Mouse (Mus musculus): ENCODE results near the gene Myh13.

The Myh13 gene

GRCm38 (mm10) chr11:67321358-67321757, at the start of gene Myh13:
Gene Myh13, plus strand, starts transcription at chr11:67321658.
- no peak for DNase-seq

- DNase-seq, result peak; percentile 49 to 77
These were observed 44.8 kb upstream of the Myh13 start, which contains the start of gene Myh8 for GRCm38 (mm10) chr11:67276601-67277174. Gene Myh8, plus strand, starts transcription at chr11:67277124.

DNA sequence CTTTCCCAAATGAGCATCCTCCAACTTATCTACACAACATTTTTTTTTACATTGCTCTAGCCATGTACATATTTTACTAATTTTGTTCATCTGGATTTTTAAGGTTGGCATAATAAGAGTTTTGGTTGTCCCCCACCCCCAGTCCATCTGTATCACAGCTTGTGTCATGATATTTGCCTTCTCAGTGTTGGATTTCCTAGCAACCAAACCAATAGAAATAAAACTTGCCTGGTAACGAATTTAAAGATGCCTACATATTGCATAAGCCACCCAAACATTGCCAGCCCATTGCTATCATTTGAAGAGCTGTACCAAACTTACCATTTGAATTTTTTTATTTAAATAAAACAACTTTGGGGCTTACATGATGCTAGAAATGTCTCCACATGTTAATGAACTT, 28.0 kb upstream of the Myh13 start:
- DNase-seq, result no peak

GRCm38 (mm10) chr11:67313733-67314452, 7.6 kb upstream of the Myh13 start:
- DNase-seq, result no peak

DNA sequence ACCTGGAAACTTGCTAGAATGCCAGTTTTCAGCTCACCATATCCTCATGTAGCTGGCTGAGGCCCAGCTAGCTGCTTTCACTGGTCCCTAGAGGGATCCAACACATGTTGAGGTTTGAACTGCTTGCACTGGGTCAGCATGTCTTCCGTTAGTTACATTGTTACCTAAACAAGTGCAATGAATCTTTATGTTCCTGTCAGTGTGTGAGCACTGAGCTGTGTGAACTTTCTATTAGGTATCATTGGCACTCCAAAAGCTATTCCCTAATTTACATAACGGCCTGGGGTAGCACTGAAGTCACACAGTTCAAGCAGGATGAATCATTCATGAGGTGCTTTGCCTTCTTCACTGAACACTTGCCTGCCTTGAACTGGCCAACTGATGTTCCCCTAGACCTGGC, 5.1 kb downstream of the Myh13 start:
- no peak for DNase-seq

DNA sequence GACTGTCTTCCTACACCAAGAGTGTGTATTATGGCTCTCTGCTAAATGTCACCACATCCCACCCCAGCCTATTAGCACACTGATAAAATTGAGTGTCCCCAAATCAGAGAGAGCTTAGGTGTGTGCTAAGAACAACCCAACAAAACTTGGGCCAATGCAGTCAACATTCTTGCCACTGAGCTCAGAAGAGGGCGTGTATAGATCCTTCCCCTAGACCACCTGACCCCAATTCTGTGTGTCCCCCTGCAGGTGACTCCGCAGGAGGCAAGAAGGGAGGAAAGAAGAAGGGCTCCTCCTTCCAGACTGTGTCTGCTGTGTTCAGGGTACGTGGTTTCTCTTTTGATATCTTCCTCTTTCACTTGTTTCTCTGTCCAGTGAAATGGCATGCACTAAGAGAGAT, 23.1 kb downstream of the Myh13 start:
- DNase-seq, result no peak

- peak; percentile 76 to 80 for DNase-seq
These were observed 23.9 kb downstream of the Myh13 start for GRCm38 (mm10) chr11:67345186-67345855.

- DNase-seq, result no peak
These were observed 24.4 kb downstream of the Myh13 start for GRCm38 (mm10) chr11:67345856-67346236.

DNA sequence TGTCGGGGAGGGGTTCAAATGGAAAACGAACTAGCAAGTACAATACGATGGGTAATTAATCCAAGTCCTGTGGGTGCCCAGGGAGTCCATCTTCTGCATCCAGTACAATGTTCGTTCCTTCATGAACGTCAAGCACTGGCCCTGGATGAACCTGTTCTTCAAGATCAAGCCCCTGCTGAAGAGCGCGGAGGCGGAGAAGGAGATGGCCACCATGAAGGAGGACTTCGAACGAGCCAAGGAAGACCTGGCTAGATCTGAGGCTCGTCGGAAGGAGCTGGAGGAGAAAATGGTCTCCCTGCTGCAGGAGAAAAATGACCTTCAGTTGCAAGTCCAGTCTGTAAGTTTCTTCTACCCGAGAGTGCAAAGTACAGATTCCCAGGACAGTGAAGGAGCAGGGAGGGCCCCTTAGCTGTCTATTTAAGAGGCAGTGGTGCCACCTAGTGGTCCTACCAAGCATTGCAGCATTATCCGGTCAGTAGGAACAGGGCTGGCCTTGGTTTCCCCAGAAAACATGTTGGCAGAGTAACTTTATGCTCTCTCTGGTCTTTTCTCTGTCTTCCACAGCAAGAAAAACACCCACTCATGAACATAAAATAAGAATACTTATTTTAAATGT, 28.8 kb downstream of the Myh13 start:
- peak; percentile 82 to 89 for DNase-seq

GRCm38 (mm10) chr11:67353011-67353410, 31.6 kb downstream of the Myh13 start:
- DNase-seq, result no peak

- peak in 1 of 2 experiments; percentile 28 for DNase-seq
These were observed 36.6 kb downstream of the Myh13 start for GRCm38 (mm10) chr11:67358031-67358430.

DNA sequence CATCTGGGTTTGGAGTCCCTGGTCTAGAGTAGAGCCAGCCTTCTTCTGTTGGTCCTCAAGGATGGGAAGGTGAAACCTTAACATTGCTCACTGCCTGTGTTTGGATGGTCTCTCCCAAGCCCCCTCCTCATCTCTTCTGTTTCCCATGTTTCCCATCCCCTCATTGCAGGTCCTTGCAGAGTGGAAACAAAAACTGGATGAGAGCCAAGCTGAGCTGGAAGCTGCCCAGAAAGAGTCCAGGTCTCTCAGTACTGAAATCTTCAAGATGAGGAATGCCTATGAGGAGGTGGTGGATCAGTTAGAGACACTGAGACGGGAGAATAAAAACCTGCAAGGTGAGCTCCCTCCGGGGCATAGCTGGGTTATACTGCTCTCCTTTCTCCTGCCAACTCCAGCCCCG, 40.8 kb downstream of the Myh13 start:
- peak in 1 of 2 experiments; percentile 39 for DNase-seq

- DNase-seq, result peak; percentile 75 to 83
These were observed 43.1 kb downstream of the Myh13 start for GRCm38 (mm10) chr11:67364551-67364950.

DNA sequence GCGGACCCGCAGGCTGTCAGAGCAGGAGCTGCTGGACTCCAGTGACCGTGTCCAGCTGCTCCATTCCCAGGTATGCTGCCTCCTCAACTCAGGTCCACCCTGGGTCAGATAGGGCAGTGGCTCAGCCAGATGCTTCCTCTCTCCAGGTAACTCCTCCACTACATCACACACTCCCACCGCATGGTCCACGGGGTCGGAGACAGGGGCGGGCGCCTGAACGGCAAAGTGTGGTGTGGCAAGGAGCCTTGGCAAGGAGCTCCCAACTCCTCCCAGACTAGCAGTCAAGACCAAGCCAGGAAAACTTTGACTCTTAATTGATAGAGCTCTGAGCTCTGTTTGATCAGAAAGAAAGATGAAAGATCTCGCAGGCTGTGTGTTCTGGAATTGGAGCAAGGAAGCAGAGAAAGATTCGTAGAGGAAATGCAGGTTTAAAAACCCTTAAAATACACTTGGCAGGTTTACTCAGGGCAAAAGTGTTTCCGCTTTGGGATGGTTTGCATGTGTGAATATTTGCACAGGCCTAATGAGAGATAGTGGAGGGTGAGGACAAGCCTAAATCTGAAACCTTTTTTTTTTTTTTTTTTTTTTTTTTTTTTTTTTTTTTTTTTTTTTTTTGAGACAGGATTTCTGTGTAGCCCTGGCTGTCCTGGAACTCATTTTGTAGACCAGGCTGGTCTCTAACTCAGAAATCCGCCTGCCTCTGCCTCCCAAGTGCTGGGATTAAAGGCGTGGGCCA, 43.7 kb downstream of the Myh13 start:
- no peak for DNase-seq

DNA sequence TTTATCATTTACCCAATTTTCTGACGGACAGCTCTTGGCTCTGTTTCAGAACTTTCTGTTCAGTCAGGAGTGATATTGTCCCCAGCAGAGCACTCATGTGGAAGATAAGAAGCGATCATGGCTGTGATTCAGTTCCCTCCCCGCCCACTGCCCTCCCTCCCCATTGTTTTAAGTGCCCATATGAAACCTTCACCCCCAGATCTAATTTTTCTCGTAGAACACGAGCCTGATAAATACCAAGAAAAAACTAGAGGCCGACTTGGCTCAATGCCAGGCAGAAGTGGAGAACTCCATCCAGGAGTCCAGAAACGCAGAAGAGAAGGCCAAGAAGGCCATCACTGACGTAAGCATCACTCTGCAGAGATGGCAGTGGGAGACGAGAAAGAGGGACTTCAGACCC, 45.5 kb downstream of the Myh13 start:
- DNase-seq, result no peak

DNA sequence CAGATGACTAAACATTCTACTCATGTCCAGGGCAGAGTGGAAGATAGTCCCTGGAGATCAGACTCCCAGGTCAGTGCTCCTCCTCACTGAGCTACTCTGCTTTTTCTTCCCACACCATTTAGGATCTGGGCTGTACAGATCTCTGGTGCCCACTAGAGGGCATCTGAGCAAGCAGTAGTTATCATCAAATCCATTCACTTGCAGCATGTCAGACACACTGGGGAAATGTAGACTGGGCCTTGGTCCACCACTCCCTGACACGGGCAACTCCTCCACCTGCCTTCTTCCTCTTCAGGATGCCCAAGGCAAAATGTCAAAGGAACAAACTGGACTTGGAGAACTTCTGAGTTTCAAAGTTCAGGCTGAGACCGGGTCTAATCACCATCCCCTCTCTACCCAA, 51.9 kb downstream of the Myh13 start:
- peak; percentile 36 to 52 for DNase-seq

- DNase-seq, result peak; percentile 17 to 44
These were observed 54.9 kb downstream of the Myh13 start for GRCm38 (mm10) chr11:67376308-67376707.

DNA sequence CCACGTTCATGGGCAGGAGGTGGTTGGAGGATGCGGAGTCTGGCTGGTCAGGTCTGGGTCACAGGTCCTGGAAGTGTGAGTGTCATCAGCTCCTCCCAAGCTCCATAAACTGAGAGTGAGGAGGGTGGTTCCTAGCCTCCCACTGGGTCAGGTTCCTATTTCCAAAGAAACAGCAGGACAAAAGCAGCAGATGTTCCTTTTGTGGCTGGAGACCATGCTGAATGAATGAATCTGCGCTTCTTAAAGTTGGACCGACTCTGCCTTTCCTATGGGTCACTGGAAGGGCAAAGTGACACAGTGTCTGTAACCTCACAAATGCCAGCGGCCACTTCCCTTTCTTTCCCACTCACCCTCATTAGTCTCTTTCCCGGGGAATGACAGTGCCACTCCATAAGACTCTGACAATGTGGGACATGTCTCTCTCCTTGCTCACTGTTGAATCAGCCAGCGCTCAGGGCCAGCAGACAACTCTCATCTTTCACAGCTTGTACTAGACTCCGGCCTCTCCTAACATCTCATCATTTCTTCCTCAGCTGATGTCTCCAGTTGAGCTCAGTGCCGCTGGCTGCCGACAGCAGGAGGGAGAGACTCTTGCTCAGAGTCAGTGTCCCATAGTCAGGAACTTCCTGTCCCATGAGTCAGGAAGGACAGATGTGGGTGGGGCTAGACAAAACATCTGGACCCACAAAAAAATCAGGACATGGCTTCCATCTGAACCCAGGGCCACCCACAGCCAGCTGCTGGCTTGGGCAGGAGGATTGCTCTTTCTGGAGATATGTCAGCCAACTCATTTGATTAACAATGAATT, 58.4 kb downstream of the Myh13 start:
- DNase-seq, result no peak

- no peak for DNase-seq
These were observed 60.4 kb downstream of the Myh13 start for GRCm38 (mm10) chr11:67381833-67382232.

GRCm38 (mm10) chr11:67384653-67385052, 63.2 kb downstream of the Myh13 start:
- DNase-seq, result no peak

- no peak for DNase-seq
These were observed 65.5 kb downstream of the Myh13 start for GRCm38 (mm10) chr11:67386815-67387415.
